Mouse (Mus musculus) neural tube, embryonic 15.5 days (tissue): ENCODE data around the gene Wfdc9. TPM values are rescaled to one million over a fixed set of nuclear protein-coding genes. Genes with fewer than 3 reads are reported as not detected.

ENCODE experiments used
- ATAC-seq: fragments of 200-750 bp; cut with Nextera tagmentation; 2 replicates; pipeline ENCODE4 v1.8.0; 2017; ENCODE audit warnings: mild to moderate bottlenecking, moderate TSS enrichment, moderate library complexity; ENCODE audit not compliant: low FRiP score
- H3K27ac ChIP-seq: fragments of 300-500 bp; sonication (generic); replicated peaks from 2 replicates; pipeline ENCODE4 v1.5.1; 2015; ENCODE audit warnings: mild to moderate bottlenecking, inconsistent platforms
- H3K27me3 ChIP-seq: fragments of 300-500 bp; sonication (generic); replicated peaks from 2 replicates; pipeline ENCODE4 v1.6.1; 2015; ENCODE audit warnings: inconsistent platforms
- H3K36me3 ChIP-seq: fragments of 300-500 bp; sonication (generic); 2 replicates; pipeline ENCODE4 v1.6.1; 2015; ENCODE audit warnings: inconsistent platforms
- H3K4me1 ChIP-seq: fragments of 300-500 bp; sonication (generic); 2 replicates; pipeline ENCODE4 v1.6.1; 2015; ENCODE audit warnings: inconsistent platforms
- H3K4me2 ChIP-seq: fragments of 300-500 bp; sonication (generic); 2 replicates; pipeline ENCODE4 v1.6.1; 2015; ENCODE audit warnings: inconsistent platforms, mild to moderate bottlenecking, moderate library complexity
- H3K4me3 ChIP-seq: fragments of 300-500 bp; sonication (generic); replicated peaks from 2 replicates; pipeline ENCODE4 v1.5.1; 2015; ENCODE audit warnings: mild to moderate bottlenecking, inconsistent platforms
- H3K9ac ChIP-seq: fragments of 300-500 bp; sonication (generic); replicated peaks from 2 replicates; pipeline ENCODE4 v1.6.1; 2015; ENCODE audit warnings: mild to moderate bottlenecking, inconsistent platforms
- H3K9me3 ChIP-seq: fragments of 300-500 bp; sonication (generic); replicated peaks from 2 replicates; pipeline ENCODE4 v1.6.1; 2016; ENCODE audit warnings: inconsistent platforms
- WGBS: fragments of 180-500 bp; shearing (Covaris S2); methylation state at CpG from one replicate; pipeline ENCODE4 v1.1.7; 2015; ENCODE audit warnings: mixed read lengths; 5-methylcytosine and 5-hydroxymethylcytosine counted together
- polyA plus RNA-seq: library from polyadenylated mRNA; unstranded; fragments of >200 nt; fragmentation: Nextera tagmentation; extraction: Ambion mirVana; gene quantifications from 2 replicates; pipeline ENCODE4 v1.2.1, GENCODE M21; 2015

Gene Wfdc9
- not detected in 2 replicates for polyA plus RNA-seq

DNA sequence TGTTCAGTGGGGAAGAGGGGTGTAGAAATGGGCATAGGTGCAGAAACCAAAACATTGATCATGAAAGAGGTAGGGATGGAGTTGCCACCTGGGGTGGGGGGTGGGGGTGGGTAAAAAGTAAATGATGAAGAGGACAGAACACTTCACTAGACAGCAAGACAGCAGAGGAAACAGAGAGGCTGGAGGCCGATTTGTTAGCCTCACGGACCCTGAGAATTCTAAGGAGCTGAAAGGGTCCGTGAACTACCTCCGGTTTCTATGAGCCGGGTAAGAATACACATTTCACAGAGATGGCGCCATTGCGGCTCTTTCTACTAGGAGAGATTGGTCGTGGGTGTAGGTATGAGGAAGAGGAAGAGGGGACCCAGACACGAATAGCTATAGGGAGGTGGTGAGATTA is at the start of gene Wfdc9:
Gene Wfdc9, minus strand, starts transcription at position 101 of the 400 bp plus-strand sequence.
- Histone ChIP-seq H3K4me3 (no peak within 1 kb of the TSS), H3K27me3 (no peaks in the 10 kb centered on the region), H3K27ac (no peak within 1 kb of the TSS), H3K9ac (no peak within 1 kb of the TSS), H3K36me3 (no peaks in the 10 kb centered on the region), H3K4me1 (no peaks in the 10 kb centered on the region), H3K9me3 (no peaks in the 10 kb centered on the region), H3K4me2 (no peak within 1 kb of the TSS)
- 90% methylated on average over 9 of the region's 9 CpGs for WGBS
- no peak for ATAC-seq

DNA sequence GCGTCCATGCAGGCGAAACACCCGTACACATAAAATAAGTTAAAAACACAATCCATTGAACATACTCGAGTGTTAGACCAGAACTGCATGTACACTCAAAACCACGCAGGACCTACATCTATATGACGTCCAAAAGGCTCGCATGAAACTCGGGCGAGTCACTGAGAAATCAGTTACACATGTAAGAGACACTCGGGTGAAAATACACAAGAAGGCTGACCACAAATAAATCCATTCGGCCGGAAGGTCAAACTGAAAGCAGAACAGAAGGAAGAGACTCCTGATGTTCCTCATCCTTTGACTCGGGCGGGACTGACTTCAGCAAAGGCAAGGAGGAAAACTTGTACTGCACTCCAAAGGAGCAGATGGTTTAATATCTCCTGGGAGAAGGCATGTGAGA is 49.6 kb upstream of the Wfdc9 start:
- no peaks in the 10 kb centered on the region for H3K36me3 ChIP-seq
- no peaks in the 10 kb centered on the region for H3K27me3 ChIP-seq
- no peak overlapping the region for H3K9ac ChIP-seq
- no peak overlapping the region for H3K27ac ChIP-seq
- no peak overlapping the region for H3K4me2 ChIP-seq
- no peak overlapping the region for H3K4me3 ChIP-seq
- no peak for ATAC-seq
- H3K9me3 ChIP-seq: no peaks in the 10 kb centered on the region
- no peaks in the 10 kb centered on the region for H3K4me1 ChIP-seq
- WGBS: 93% methylated on average over 14 of the region's 14 CpGs

GRCm38 (mm10) chr2:164705328-164705727 is 48.9 kb upstream of the Wfdc9 start:
- 94% methylated on average over 6 of the region's 6 CpGs for WGBS
- ATAC-seq: no peak
- Histone ChIP-seq H3K36me3 (no peaks in the 10 kb centered on the region), H3K4me3 (no peak overlapping the region), H3K27me3 (no peaks in the 10 kb centered on the region), H3K27ac (no peak overlapping the region), H3K4me1 (no peaks in the 10 kb centered on the region), H3K4me2 (no peak overlapping the region), H3K9ac (no peak overlapping the region), H3K9me3 (no peaks in the 10 kb centered on the region)

DNA sequence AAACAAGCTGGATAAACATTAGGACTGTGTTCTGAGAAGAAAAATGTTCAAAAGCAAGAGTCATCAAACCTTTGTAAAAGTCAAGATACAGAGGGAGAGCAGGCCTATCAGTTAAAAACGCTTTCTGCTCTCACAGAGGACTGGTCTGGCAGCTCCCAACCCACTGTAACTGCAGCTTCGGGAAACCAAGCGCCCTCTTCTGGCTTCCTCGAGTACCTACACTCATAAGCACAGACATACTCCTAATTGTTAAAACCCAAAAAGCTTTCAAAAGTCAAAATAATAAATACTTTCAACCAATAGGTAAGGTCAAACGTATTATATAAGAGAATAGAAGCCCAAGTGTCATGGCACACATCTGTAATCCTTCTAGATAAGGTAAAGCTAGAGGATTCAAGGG is 47.9 kb upstream of the Wfdc9 start:
- Histone ChIP-seq H3K36me3 (no peaks in the 10 kb centered on the region), H3K9me3 (no peaks in the 10 kb centered on the region), H3K27ac (no peak overlapping the region), H3K27me3 (no peaks in the 10 kb centered on the region), H3K4me3 (no peak overlapping the region), H3K9ac (no peak overlapping the region), H3K4me2 (no peak overlapping the region), H3K4me1 (no peaks in the 10 kb centered on the region)
- ATAC-seq: no peak
- WGBS: 77% methylated on average over 5 of the region's 5 CpGs

- 82% methylated on average over 5 of the region's 5 CpGs for WGBS
- H3K27me3 ChIP-seq: no peaks in the 10 kb centered on the region
- no peaks in the 10 kb centered on the region for H3K36me3 ChIP-seq
- H3K9ac ChIP-seq: no peak overlapping the region
- H3K4me3 ChIP-seq: no peak overlapping the region
- no peaks in the 10 kb centered on the region for H3K4me1 ChIP-seq
- ATAC-seq: no peak
- no peak overlapping the region for H3K4me2 ChIP-seq
- no peaks in the 10 kb centered on the region for H3K9me3 ChIP-seq
- H3K27ac ChIP-seq: no peak overlapping the region
Measured at GRCm38 (mm10) chr2:164701761-164702160, 45.4 kb upstream of the Wfdc9 start.

- WGBS: 81% methylated on average over 5 of the region's 5 CpGs
Measured at GRCm38 (mm10) chr2:164700959-164701358, 44.6 kb upstream of the Wfdc9 start.

GRCm38 (mm10) chr2:164698201-164698600 is 41.8 kb upstream of the Wfdc9 start, which contains the start of gene Spint4:
TSS of gene Spint4 (plus strand) at chr2:164698501.
- WGBS: 72% methylated on average over 4 of the region's 4 CpGs
- Histone ChIP-seq H3K27ac (no peak within 1 kb of the TSS), H3K9me3 (no peaks in the 10 kb centered on the region), H3K4me1 (no peaks in the 10 kb centered on the region), H3K36me3 (no peaks in the 10 kb centered on the region), H3K4me2 (no peak within 1 kb of the TSS), H3K27me3 (no peaks in the 10 kb centered on the region), H3K4me3 (no peak within 1 kb of the TSS), H3K9ac (no peak within 1 kb of the TSS)
- no peak for ATAC-seq

More at GRCm38 (mm10) chr2:164700959-164701358, 44.6 kb upstream of the Wfdc9 start:
- H3K4me2 ChIP-seq: no peak overlapping the region
- H3K27me3 ChIP-seq: no peaks in the 10 kb centered on the region
- no peak overlapping the region for H3K9ac ChIP-seq
- no peak overlapping the region for H3K27ac ChIP-seq
- no peaks in the 10 kb centered on the region for H3K36me3 ChIP-seq
- H3K4me1 ChIP-seq: no peaks in the 10 kb centered on the region
- no peaks in the 10 kb centered on the region for H3K9me3 ChIP-seq
- ATAC-seq: no peak
- no peak overlapping the region for H3K4me3 ChIP-seq

DNA sequence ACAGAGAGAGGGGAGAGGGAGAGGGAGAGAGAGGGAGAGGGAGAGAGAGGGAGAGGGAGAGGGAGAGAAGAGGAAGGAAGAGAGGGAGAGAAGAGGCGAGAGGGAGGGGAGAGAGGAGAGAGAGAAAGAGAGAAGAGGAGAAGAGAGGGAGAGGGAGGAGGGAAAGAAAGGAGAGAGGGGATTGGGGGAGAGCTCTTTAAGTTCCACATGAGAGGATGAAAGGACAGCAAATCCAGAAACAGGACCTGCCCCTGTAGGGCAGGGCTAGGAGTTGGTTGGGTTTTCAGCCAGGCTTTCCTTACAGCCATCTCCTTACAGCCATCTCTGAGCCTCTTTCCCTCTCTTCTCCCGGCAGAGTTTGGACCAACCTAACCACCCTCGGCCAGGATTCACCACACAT is 28.4 kb upstream of the Wfdc9 start, which contains the start of gene Wfdc13:
Gene Wfdc13, plus strand, starts transcription at position 301 of the 400 bp plus-strand sequence.
- H3K9me3 ChIP-seq: no peaks in the 10 kb centered on the region
- H3K4me1 ChIP-seq: no peaks in the 10 kb centered on the region
- no peaks in the 10 kb centered on the region for H3K27me3 ChIP-seq
- no peak within 1 kb of the TSS for H3K4me2 ChIP-seq
- ATAC-seq: no peak
- WGBS: 76% methylated on average over 3 of the region's 3 CpGs
- H3K36me3 ChIP-seq: no peaks in the 10 kb centered on the region
- H3K9ac ChIP-seq: no peak within 1 kb of the TSS
- no peak within 1 kb of the TSS for H3K27ac ChIP-seq
- no peak within 1 kb of the TSS for H3K4me3 ChIP-seq

- WGBS: 49% methylated on average over 3 of the region's 3 CpGs
- Histone ChIP-seq H3K36me3 (no peaks in the 10 kb centered on the region), H3K4me3 (no peak overlapping the region), H3K9ac (no peak overlapping the region), H3K4me2 (no peak overlapping the region), H3K27me3 (no peaks in the 10 kb centered on the region), H3K4me1 (peaks cover 10% of the 10 kb centered on the region), H3K9me3 (no peaks in the 10 kb centered on the region), H3K27ac (no peak overlapping the region)
- ATAC-seq: no peak
Measured at GRCm38 (mm10) chr2:164679906-164680305, 23.5 kb upstream of the Wfdc9 start.

DNA sequence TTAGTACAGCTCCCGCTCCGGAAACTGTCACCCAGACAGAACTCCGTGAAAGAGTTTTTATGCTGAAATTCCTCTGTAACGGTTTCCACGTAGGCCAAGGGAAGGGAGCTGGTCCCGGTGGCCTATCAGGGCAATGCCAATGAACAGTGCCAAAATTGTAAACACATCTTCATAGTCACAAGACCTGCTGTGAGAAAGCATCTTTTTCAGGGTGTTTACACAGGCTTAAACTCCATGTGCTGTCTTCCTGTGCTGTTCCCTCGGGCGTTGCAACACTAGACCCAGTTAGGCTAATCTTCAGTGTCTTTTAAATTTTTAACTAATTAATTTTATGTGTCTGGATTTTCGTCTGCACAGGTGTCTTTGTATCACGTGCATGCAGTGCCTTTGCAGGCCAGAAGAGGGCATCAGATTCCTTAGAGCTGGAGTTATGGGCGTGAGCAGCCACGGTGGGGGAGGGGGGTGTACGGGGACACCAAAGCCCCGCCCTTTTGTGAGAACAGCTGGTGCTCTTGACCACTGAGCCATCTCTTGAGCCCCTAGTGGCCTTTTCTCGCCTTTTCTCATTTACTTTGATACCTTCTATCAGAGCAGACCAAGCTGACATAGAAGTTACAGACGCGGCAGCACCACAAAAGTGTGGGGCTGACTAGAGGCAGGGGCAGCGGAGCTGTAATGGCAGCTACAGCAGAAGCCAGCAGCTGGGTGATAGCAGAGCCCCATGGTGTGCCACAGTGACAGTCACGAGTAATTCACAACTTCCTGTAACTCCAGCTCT is 22.7 kb upstream of the Wfdc9 start:
- peak overlapping the region; percentile 37 for H3K4me3 ChIP-seq
- peak overlapping the region; percentile 57 for H3K4me2 ChIP-seq
- H3K36me3 ChIP-seq: no peaks in the 10 kb centered on the region
- H3K4me1 ChIP-seq: peaks cover 10% of the 10 kb centered on the region
- H3K27ac ChIP-seq: no peak overlapping the region
- WGBS: 20% methylated on average over 19 of the region's 19 CpGs
- H3K9ac ChIP-seq: peak overlapping the region; percentile 40
- no peaks in the 10 kb centered on the region for H3K27me3 ChIP-seq
- ATAC-seq: peak; percentile 35
- H3K9me3 ChIP-seq: no peaks in the 10 kb centered on the region

DNA sequence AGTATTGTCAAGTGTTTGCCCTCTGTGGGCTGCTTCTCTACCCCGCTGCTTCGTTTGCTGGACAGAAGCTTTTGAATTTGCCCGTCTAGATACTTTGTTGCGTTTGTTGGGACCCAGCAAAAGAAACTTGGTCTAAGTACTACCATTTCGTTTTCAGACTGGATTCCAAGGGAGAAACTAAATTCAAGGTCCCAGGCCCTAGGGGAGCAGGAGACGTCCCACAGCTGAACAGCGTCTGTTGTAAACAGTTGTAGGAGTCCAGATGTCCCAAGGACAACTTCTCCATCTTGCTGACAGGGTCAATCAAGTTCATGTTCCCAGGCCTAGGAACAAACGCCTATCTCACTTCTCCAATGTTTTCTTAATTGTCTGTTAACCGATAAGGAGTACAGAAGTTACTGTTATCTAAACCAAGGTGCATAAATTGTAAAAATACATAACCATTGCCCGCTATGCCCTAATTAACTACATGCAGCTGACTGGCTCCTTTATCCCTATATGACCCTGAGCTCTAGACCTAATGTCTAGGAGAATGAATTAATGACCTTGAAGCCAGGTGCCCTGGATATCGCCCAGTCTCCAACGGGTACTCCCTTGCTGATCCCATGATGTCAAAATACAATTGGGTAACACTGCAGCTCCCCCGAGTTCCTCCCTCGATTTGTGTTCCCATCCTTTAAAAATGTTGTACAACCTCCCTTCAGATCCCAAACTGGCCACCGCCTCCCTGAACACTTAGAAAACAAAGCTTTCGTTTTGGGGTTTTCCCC is 20.7 kb upstream of the Wfdc9 start:
- Histone ChIP-seq H3K27me3 (no peaks in the 10 kb centered on the region), H3K9me3 (no peaks in the 10 kb centered on the region), H3K9ac (no peak overlapping the region), H3K4me2 (no peak overlapping the region), H3K4me1 (peaks cover 10% of the 10 kb centered on the region), H3K36me3 (no peaks in the 10 kb centered on the region), H3K27ac (no peak overlapping the region), H3K4me3 (no peak overlapping the region)
- WGBS: 85% methylated on average over 16 of the region's 16 CpGs
- no peak for ATAC-seq

- H3K4me1 ChIP-seq: peaks cover 10% of the 10 kb centered on the region
- ATAC-seq: no peak
- H3K4me3 ChIP-seq: no peak overlapping the region
- no peaks in the 10 kb centered on the region for H3K36me3 ChIP-seq
- no peaks in the 10 kb centered on the region for H3K9me3 ChIP-seq
- H3K4me2 ChIP-seq: no peak overlapping the region
- no peak overlapping the region for H3K27ac ChIP-seq
- WGBS: 83% methylated on average over 7 of the region's 7 CpGs
- no peaks in the 10 kb centered on the region for H3K27me3 ChIP-seq
- H3K9ac ChIP-seq: no peak overlapping the region
Measured at GRCm38 (mm10) chr2:164676103-164676502, 19.7 kb upstream of the Wfdc9 start.
